Mouse (Mus musculus) layer of hippocampus, postnatal 25 days (tissue): Measurements from ENCODE around the gene Mrpl34. TPM values are rescaled to one million over a fixed set of nuclear protein-coding genes. Genes with fewer than 3 reads are reported as not detected.

ENCODE experiments used
- total RNA-seq, 2 experiments: library from RNA; stranded (reverse); gene quantifications; 2 replicates each; pipeline ENCODE4 v1.2.3; 2021

Mrpl34 gene
- total RNA-seq, 2 experiments from 2014 or later = 49.9 to 54.7 TPM

Other genes starting within 250 kb of the Mrpl34 start
- 10 to 100 TPM; 26.8 to 35.6 TPM for gene Myo9b, start 192.2 kb upstream of the Mrpl34 start, total RNA-seq
- 10 to 100 TPM; 13.2 TPM for gene Haus8, start 192.0 kb upstream of the Mrpl34 start, total RNA-seq
- gene Use1, start 98.1 kb upstream of the Mrpl34 start, total RNA-seq = 100 to 1,000 TPM; 113 TPM
- gene Ocel1, start 93.7 kb upstream of the Mrpl34 start, total RNA-seq = 10 to 100 TPM; 15.3 to 18.5 TPM
- 10 to 100 TPM; 43.0 to 44.1 TPM for gene Nr2f6, start 83.0 kb upstream of the Mrpl34 start, total RNA-seq
- gene Ushbp1, start 69.2 kb upstream of the Mrpl34 start, total RNA-seq = 1 to 10 TPM; 3.6 to 4.4 TPM
- gene Babam1, start 68.1 kb upstream of the Mrpl34 start, total RNA-seq = 10 to 100 TPM; 98.0 to 99.3 TPM
- gene Ankle1, start 58.9 kb upstream of the Mrpl34 start, total RNA-seq = under 1 TPM; 0.31 to 0.47 TPM
- 100 to 1,000 TPM; 235 to 284 TPM for gene Abhd8, start 1.3 kb upstream of the Mrpl34 start, total RNA-seq
- 10 to 100 TPM; 95.6 to 97.2 TPM for gene Dda1, start 4.2 kb downstream of the Mrpl34 start, total RNA-seq
- 10 to 100 TPM; 53.5 to 58.0 TPM for gene Ano8, start 21.0 kb downstream of the Mrpl34 start, total RNA-seq
- gene Gtpbp3, start 23.1 kb downstream of the Mrpl34 start, total RNA-seq = 10 to 100 TPM; 28.4 to 36.4 TPM
- 1 to 10 TPM; 6.1 to 6.7 TPM for gene Plvap, start 46.8 kb downstream of the Mrpl34 start, total RNA-seq
- gene Ccdc194, start 60.8 kb downstream of the Mrpl34 start, total RNA-seq = not detected
- 1 to 10 TPM; 3.0 to 4.1 TPM for gene Bst2, start 72.5 kb downstream of the Mrpl34 start, total RNA-seq
- 10 to 100 TPM; 30.9 to 33.6 TPM for gene Mvb12a, start 78.0 kb downstream of the Mrpl34 start, total RNA-seq
- not detected for gene Tmem221, start 93.9 kb downstream of the Mrpl34 start, total RNA-seq
- gene Nxnl1, start 101.6 kb downstream of the Mrpl34 start, total RNA-seq = not detected
- gene Slc27a1, start 103.9 kb downstream of the Mrpl34 start, total RNA-seq = 100 to 1,000 TPM; 107 to 128 TPM
- 10 to 100 TPM; 36.3 to 38.9 TPM for gene Pgls, start 127.2 kb downstream of the Mrpl34 start, total RNA-seq
- gene Fam129c, start 132.7 kb downstream of the Mrpl34 start, total RNA-seq = 1 to 10 TPM; 2.7 to 4.3 TPM
- gene Colgalt1, start 146.0 kb downstream of the Mrpl34 start, total RNA-seq = 10 to 100 TPM; 56.7 to 58.7 TPM
- 100 to 1,000 TPM; 235 to 291 TPM for gene Unc13a, start 206.8 kb downstream of the Mrpl34 start, total RNA-seq
- gene Jak3, start 211.3 kb downstream of the Mrpl34 start, total RNA-seq = 1 to 10 TPM; 4.9 to 5.6 TPM
- 1 to 10 TPM in 1 of 2 experiments, under 1 TPM in 1; 0.98 to 3.3 TPM for gene Insl3, start 224.3 kb downstream of the Mrpl34 start, total RNA-seq
- under 1 TPM; 0.42 to 0.47 TPM for gene B3gnt3, start 236.8 kb downstream of the Mrpl34 start, total RNA-seq